In the genomic region with DNA sequence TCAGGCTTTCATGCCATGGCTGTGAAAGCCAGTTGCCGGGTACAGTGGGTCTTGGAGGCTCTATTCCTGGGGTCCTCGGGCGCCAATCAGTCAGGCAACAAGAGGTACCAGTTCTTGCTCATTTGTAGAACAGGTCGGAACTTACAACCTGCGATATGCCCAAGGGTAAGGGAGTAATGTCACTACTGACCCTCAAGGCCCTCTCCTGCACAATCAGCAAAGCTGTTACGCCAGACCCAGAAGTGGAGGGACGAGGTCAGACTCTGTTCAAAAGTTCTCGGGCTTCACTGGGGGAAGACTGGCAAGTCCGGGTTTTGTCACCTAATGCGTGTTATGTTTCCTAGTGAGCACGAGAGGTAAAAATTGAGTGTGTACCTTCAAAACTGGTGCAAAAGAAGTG, we compare ENCODE assay signal across 31 mouse cellular contexts.
"Had no signal": no experiment of that assay in that cellular context is flagged by ENCODE, and none has a peak within 500 bp of the region (broad histone marks: within the 10 kb centered on the region; RNA-seq: fewer than 3 reads in every experiment).

No protein-coding gene starts in this region.

- ATAC-seq: liver, embryonic 12.5 days; liver, postnatal 0 days; lung, postnatal 0 days; midbrain, embryonic 13.5 days; midbrain, embryonic 15.5 days; midbrain, embryonic 16.5 days had no signal

- H3K36me3 ChIP-seq: midbrain, embryonic 15.5 days had no signal

- H3K27me3 ChIP-seq: limb, embryonic 12.5 days; limb, embryonic 13.5 days; limb, embryonic 15.5 days; liver, embryonic 12.5 days; liver, embryonic 13.5 days; liver, embryonic 15.5 days; lung, embryonic 15.5 days; megakaryocyte, embryonic 14.5 days; midbrain, embryonic 12.5 days; midbrain, embryonic 13.5 days; midbrain, embryonic 15.5 days; neural tube, embryonic 12.5 days had no signal

- H3K4me3 ChIP-seq: limb, embryonic 10.5 days; limb, embryonic 12.5 days; limb, embryonic 13.5 days; limb, embryonic 15.5 days; liver, embryonic 12.5 days; liver, embryonic 13.5 days; liver, embryonic 15.5 days; lung, embryonic 15.5 days; megakaryocyte, embryonic 14.5 days; midbrain, embryonic 10.5 days; midbrain, embryonic 12.5 days; midbrain, embryonic 13.5 days; midbrain, embryonic 15.5 days; myocyte; neural tube, embryonic 12.5 days had no signal

- H3K9me3 ChIP-seq: limb, embryonic 10.5 days; limb, embryonic 12.5 days; limb, embryonic 13.5 days; limb, embryonic 15.5 days; liver, embryonic 12.5 days; liver, embryonic 13.5 days; liver, embryonic 15.5 days; lung, embryonic 15.5 days; megakaryocyte, embryonic 14.5 days; midbrain, embryonic 10.5 days; midbrain, embryonic 12.5 days; midbrain, embryonic 13.5 days; midbrain, embryonic 15.5 days; neural tube, embryonic 12.5 days had no signal

- H3K27ac ChIP-seq: limb, embryonic 10.5 days; limb, embryonic 12.5 days; limb, embryonic 13.5 days; limb, embryonic 15.5 days; liver, embryonic 12.5 days; liver, embryonic 13.5 days; liver, embryonic 14.5 days; liver, embryonic 15.5 days; lung, embryonic 15.5 days; macrophage; midbrain, embryonic 10.5 days; midbrain, embryonic 12.5 days; midbrain, embryonic 13.5 days; midbrain, embryonic 15.5 days; neural tube, embryonic 12.5 days had no signal

- H3K9ac ChIP-seq: limb, embryonic 12.5 days; limb, embryonic 13.5 days; limb, embryonic 15.5 days; liver, embryonic 12.5 days; liver, embryonic 13.5 days; liver, embryonic 14.5 days; liver, embryonic 15.5 days; liver, postnatal 0 days; lung, embryonic 14.5 days; lung, embryonic 15.5 days; midbrain, embryonic 12.5 days; midbrain, embryonic 13.5 days; midbrain, embryonic 15.5 days; neural tube, embryonic 12.5 days had no signal

- H3K4me1 ChIP-seq: limb, embryonic 12.5 days; limb, embryonic 13.5 days; limb, embryonic 15.5 days; megakaryocyte, embryonic 14.5 days; midbrain, embryonic 10.5 days; midbrain, embryonic 12.5 days; midbrain, embryonic 13.5 days; midbrain, embryonic 15.5 days; neural tube, embryonic 12.5 days had no signal

- H3K4me2 ChIP-seq: limb, embryonic 12.5 days; limb, embryonic 13.5 days; limb, embryonic 15.5 days; liver, embryonic 11.5 days; liver, embryonic 12.5 days; liver, embryonic 13.5 days; liver, embryonic 15.5 days; lung, embryonic 14.5 days; lung, embryonic 15.5 days; midbrain, embryonic 12.5 days; midbrain, embryonic 13.5 days; midbrain, embryonic 15.5 days; neural tube, embryonic 12.5 days had no signal

- DNase-seq: left cerebral cortex, postnatal 4 days; liver; liver, embryonic 13.5 days; liver, postnatal 0 days; lung, adult 18-20 months; lung, adult 2 months; lung, embryonic 14.5 days; lung, postnatal 10 days; lung, postnatal 14 days; lung, postnatal 36 days; lung, postnatal 4 days; midbrain, embryonic 14.5 days had no signal
